Mouse (Mus musculus) thymus, postnatal 25 days (tissue): ENCODE data around the gene Rimbp3.

Experiments used
- DNase-seq: peaks from one replicate; pipeline ENCODE4 v3.0.0; 2022

Gene Rimbp3

GRCm38 (mm10) chr16:17258917-17259316 is 50.5 kb downstream of the Rimbp3 start:
- DNase-seq: no peak

GRCm38 (mm10) chr16:17261341-17261740 is 52.9 kb downstream of the Rimbp3 start:
- DNase-seq: no peak
